Mouse (Mus musculus) small intestine, adult 2 months (tissue): ENCODE data around the gene Omg.

Experiments
- CTCF ChIP-seq: fragments of 200-500 bp; IDR thresholded peaks from 2 replicates; pipeline ENCODE4 v1.5.1; 2012; ENCODE audit warnings: low read depth, mild to moderate bottlenecking, control low read depth, inconsistent platforms, low read length, moderate library complexity, mixed read lengths; ENCODE audit not compliant: insufficient replicate concordance, insufficient read length; ENCODE audit errors: extremely low read depth
- POLR2A ChIP-seq: fragments of 200-500 bp; IDR thresholded peaks from 2 replicates; pipeline ENCODE4 v1.6.1; 2012; ENCODE audit warnings: low read depth, mild to moderate bottlenecking, control low read depth, inconsistent platforms, low read length, moderate library complexity

DNA sequence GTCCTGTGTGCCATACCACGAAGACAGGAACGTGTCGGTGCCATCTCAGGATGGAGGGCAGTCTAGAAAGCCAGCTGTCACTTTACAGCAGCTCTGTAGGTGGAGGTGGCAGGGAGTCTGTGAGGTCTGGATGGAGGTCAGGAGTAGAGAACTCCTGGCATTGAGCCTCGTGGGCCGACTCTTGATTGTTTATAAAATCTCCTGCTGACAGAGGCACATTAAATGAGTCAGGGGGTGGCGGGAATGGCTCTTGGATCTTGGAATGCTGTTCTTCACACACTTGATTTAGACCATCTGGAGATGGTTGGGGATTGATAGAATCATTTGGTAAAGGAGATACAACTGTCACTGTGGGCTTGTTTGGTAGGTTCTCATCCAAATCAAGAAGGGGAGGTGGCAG is 11.4 kb upstream of the Omg start:
- TF ChIP-seq POLR2A (no peak), CTCF (no peak)
